Mouse (Mus musculus): ENCODE results near the gene Vwa5b1. TPM values are rescaled to one million over a fixed set of nuclear protein-coding genes. Genes with fewer than 3 reads are reported as not detected.

The Vwa5b1 gene
- polyA plus RNA-seq, 1 experiment from 2014 or later, result 0.77 TPM

GRCm38 (mm10) chr4:138568275-138568674 is 67.4 kb downstream of the Vwa5b1 start:
- Histone ChIP-seq H3K4me2 (replicated peaks; ENCODE audit: low read depth, low read length) (no peak overlapping the region), H3K27ac (ENCODE audit: low read depth, low read length) (no peak overlapping the region), H3K36me3 (ENCODE audit: control insufficient read depth, insufficient read depth, low read length) (no peaks in the 10 kb centered on the region), H3K9ac (ENCODE audit: low read depth, low read length) (no peak overlapping the region), H3K27me3 (ENCODE audit: control insufficient read depth, insufficient read depth, low read length) (no peaks in the 10 kb centered on the region), H3K9me3 (ENCODE audit: control insufficient read depth, low read length) (no peaks in the 10 kb centered on the region), H3K4me1 (replicated peaks; ENCODE audit: control insufficient read depth, insufficient read depth, low read length) (0 out of 2 replicates have a peak, but pooled peaks cover 2% of the 10 kb centered on the region), H3K4me3 (ENCODE audit: low read depth, low read length) (no peak overlapping the region)
- WGBS, result 75% methylated on average over 2 of the region's 2 CpGs
- no peak for ATAC-seq (ENCODE audit: low FRiP score)
- peak; percentile 33 for DNase-seq (ENCODE audit: low spot score)

GRCm38 (mm10) chr4:138561986-138562385 is 73.7 kb downstream of the Vwa5b1 start:
- DNase-seq (ENCODE audit: low spot score) (peak; percentile 91), ATAC-seq (ENCODE audit: low FRiP score) (peak; percentile 45)
- H3K4me2 ChIP-seq (replicated peaks; ENCODE audit: low read depth, low read length), result no peak overlapping the region
- H3K4me1 ChIP-seq (replicated peaks; ENCODE audit: control insufficient read depth, insufficient read depth, low read length), result peaks cover 2% of the 10 kb centered on the region; the same call in 1 of the 2 replicates
- H3K9ac ChIP-seq (ENCODE audit: low read depth, low read length), result no peak overlapping the region
- H3K27ac ChIP-seq (ENCODE audit: low read depth, low read length), result no peak overlapping the region
- no peaks in the 10 kb centered on the region for H3K36me3 ChIP-seq (ENCODE audit: control insufficient read depth, insufficient read depth, low read length)
- H3K4me3 ChIP-seq (ENCODE audit: low read depth, low read length), result no peak overlapping the region
- whole genome bisulfite sequencing, result 12% methylated on average over 7 of the region's 8 CpGs
- no peaks in the 10 kb centered on the region for H3K27me3 ChIP-seq (ENCODE audit: control insufficient read depth, insufficient read depth, low read length)
- no peaks in the 10 kb centered on the region for H3K9me3 ChIP-seq (ENCODE audit: control insufficient read depth, low read length)

GRCm38 (mm10) chr4:138555531-138555930 is 80.2 kb downstream of the Vwa5b1 start:
- H3K4me2 ChIP-seq (replicated peaks; ENCODE audit: low read depth, low read length), result peak overlapping the region; percentile 43
- H3K27me3 ChIP-seq (ENCODE audit: control insufficient read depth, insufficient read depth, low read length), result peaks cover 15% of the 10 kb centered on the region
- ATAC-seq (ENCODE audit: low FRiP score), result no peak
- no peak overlapping the region for H3K9ac ChIP-seq (ENCODE audit: low read depth, low read length)
- peak overlapping the region; percentile 16 for H3K4me3 ChIP-seq (ENCODE audit: low read depth, low read length)
- H3K9me3 ChIP-seq (ENCODE audit: control insufficient read depth, low read length), result no peaks in the 10 kb centered on the region
- no peak overlapping the region for H3K27ac ChIP-seq (ENCODE audit: low read depth, low read length)
- under 1% methylated on average over 18 of the region's 19 CpGs for WGBS
- DNase-seq (ENCODE audit: low spot score), result peak; percentile 38
- no peaks in the 10 kb centered on the region for H3K36me3 ChIP-seq (ENCODE audit: control insufficient read depth, insufficient read depth, low read length)
- H3K4me1 ChIP-seq (replicated peaks; ENCODE audit: control insufficient read depth, insufficient read depth, low read length), result no peaks in the 10 kb centered on the region; the same call in 1 of the 2 replicates

GRCm38 (mm10) chr4:138554934-138555333 is 80.8 kb downstream of the Vwa5b1 start:
- Histone ChIP-seq H3K27ac (ENCODE audit: low read depth, low read length) (no peak overlapping the region), H3K4me2 (replicated peaks; ENCODE audit: low read depth, low read length) (peak overlapping the region; percentile 43), H3K36me3 (ENCODE audit: control insufficient read depth, insufficient read depth, low read length) (no peaks in the 10 kb centered on the region), H3K4me3 (ENCODE audit: low read depth, low read length) (no peak overlapping the region), H3K27me3 (ENCODE audit: control insufficient read depth, insufficient read depth, low read length) (peaks cover 15% of the 10 kb centered on the region), H3K9me3 (ENCODE audit: control insufficient read depth, low read length) (no peaks in the 10 kb centered on the region), H3K9ac (ENCODE audit: low read depth, low read length) (0 out of 2 replicates have a peak overlapping the region, but pooled peaks have one; percentile 31), H3K4me1 (replicated peaks; ENCODE audit: control insufficient read depth, insufficient read depth, low read length) (no peaks in the 10 kb centered on the region; the same call in 1 of the 2 replicates)
- DNase-seq (ENCODE audit: low spot score) (peak; percentile 25), ATAC-seq (ENCODE audit: low FRiP score) (peak; percentile 51; the same call in 1 of the 2 replicates)
- 1% methylated on average over 14 of the region's 14 CpGs for WGBS

GRCm38 (mm10) chr4:138554302-138554701 is 81.4 kb downstream of the Vwa5b1 start:
- Histone ChIP-seq H3K4me2 (replicated peaks; ENCODE audit: low read depth, low read length) (no peak overlapping the region), H3K4me1 (replicated peaks; ENCODE audit: control insufficient read depth, insufficient read depth, low read length) (no peaks in the 10 kb centered on the region; the same call in 1 of the 2 replicates)
- DNase-seq (ENCODE audit: low spot score), result peak; percentile 28

GRCm38 (mm10) chr4:138553516-138553933 is 82.2 kb downstream of the Vwa5b1 start:
- Histone ChIP-seq H3K4me1 (replicated peaks; ENCODE audit: control insufficient read depth, insufficient read depth, low read length) (no peaks in the 10 kb centered on the region; the same call in 1 of the 2 replicates), H3K9me3 (ENCODE audit: control insufficient read depth, low read length) (no peaks in the 10 kb centered on the region), H3K4me2 (replicated peaks; ENCODE audit: low read depth, low read length) (no peak overlapping the region), H3K27ac (ENCODE audit: low read depth, low read length) (no peak overlapping the region), H3K27me3 (ENCODE audit: control insufficient read depth, insufficient read depth, low read length) (peaks cover 15% of the 10 kb centered on the region), H3K9ac (ENCODE audit: low read depth, low read length) (no peak overlapping the region), H3K36me3 (ENCODE audit: control insufficient read depth, insufficient read depth, low read length) (no peaks in the 10 kb centered on the region), H3K4me3 (ENCODE audit: low read depth, low read length) (no peak overlapping the region)
- no peak for DNase-seq (ENCODE audit: low spot score)
- 74% methylated on average over 8 of the region's 8 CpGs for WGBS
- ATAC-seq (ENCODE audit: low FRiP score), result no peak

More at GRCm38 (mm10) chr4:138554302-138554701, 81.4 kb downstream of the Vwa5b1 start:
- no peak for ATAC-seq (ENCODE audit: low FRiP score)
- peaks cover 15% of the 10 kb centered on the region for H3K27me3 ChIP-seq (ENCODE audit: control insufficient read depth, insufficient read depth, low read length)
- no peaks in the 10 kb centered on the region for H3K9me3 ChIP-seq (ENCODE audit: control insufficient read depth, low read length)
- no peak overlapping the region for H3K27ac ChIP-seq (ENCODE audit: low read depth, low read length)
- no peaks in the 10 kb centered on the region for H3K36me3 ChIP-seq (ENCODE audit: control insufficient read depth, insufficient read depth, low read length)
- 5% methylated on average over 2 of the region's 3 CpGs for WGBS
- no peak overlapping the region for H3K4me3 ChIP-seq (ENCODE audit: low read depth, low read length)
- H3K9ac ChIP-seq (ENCODE audit: low read depth, low read length), result no peak overlapping the region

GRCm38 (mm10) chr4:138553116-138553515 is 82.6 kb downstream of the Vwa5b1 start:
- Histone ChIP-seq H3K4me1 (replicated peaks; ENCODE audit: control insufficient read depth, insufficient read depth, low read length) (no peaks in the 10 kb centered on the region; the same call in 1 of the 2 replicates), H3K27me3 (ENCODE audit: control insufficient read depth, insufficient read depth, low read length) (peaks cover 15% of the 10 kb centered on the region), H3K36me3 (ENCODE audit: control insufficient read depth, insufficient read depth, low read length) (no peaks in the 10 kb centered on the region), H3K9ac (ENCODE audit: low read depth, low read length) (no peak overlapping the region), H3K4me3 (ENCODE audit: low read depth, low read length) (no peak overlapping the region), H3K27ac (ENCODE audit: low read depth, low read length) (no peak overlapping the region), H3K9me3 (ENCODE audit: control insufficient read depth, low read length) (no peaks in the 10 kb centered on the region), H3K4me2 (replicated peaks; ENCODE audit: low read depth, low read length) (no peak overlapping the region)
- WGBS, result 59% methylated on average over 1 of the region's 1 CpGs
- ATAC-seq (ENCODE audit: low FRiP score), result no peak
- no peak for DNase-seq (ENCODE audit: low spot score)

GRCm38 (mm10) chr4:138551601-138552000 is 84.1 kb downstream of the Vwa5b1 start:
- no peak overlapping the region for H3K4me2 ChIP-seq (replicated peaks; ENCODE audit: low read depth, low read length)
- no peak for DNase-seq (ENCODE audit: low spot score)
- WGBS, result 87% methylated on average over 5 of the region's 5 CpGs
- no peak overlapping the region for H3K9ac ChIP-seq (ENCODE audit: low read depth, low read length)
- no peak overlapping the region for H3K4me3 ChIP-seq (ENCODE audit: low read depth, low read length)
- no peaks in the 10 kb centered on the region; the same call in 1 of the 2 replicates for H3K4me1 ChIP-seq (replicated peaks; ENCODE audit: control insufficient read depth, insufficient read depth, low read length)
- H3K9me3 ChIP-seq (ENCODE audit: control insufficient read depth, low read length), result no peaks in the 10 kb centered on the region
- H3K27me3 ChIP-seq (ENCODE audit: control insufficient read depth, insufficient read depth, low read length), result peaks cover 15% of the 10 kb centered on the region
- ATAC-seq (ENCODE audit: low FRiP score), result no peak
- H3K27ac ChIP-seq (ENCODE audit: low read depth, low read length), result no peak overlapping the region
- no peaks in the 10 kb centered on the region for H3K36me3 ChIP-seq (ENCODE audit: control insufficient read depth, insufficient read depth, low read length)

- Histone ChIP-seq H3K36me3 (ENCODE audit: control insufficient read depth, insufficient read depth, low read length) (no peaks in the 10 kb centered on the region), H3K9me3 (ENCODE audit: control insufficient read depth, low read length) (no peaks in the 10 kb centered on the region), H3K27ac (ENCODE audit: low read depth, low read length) (no peak overlapping the region), H3K4me3 (ENCODE audit: low read depth, low read length) (no peak overlapping the region), H3K4me1 (replicated peaks; ENCODE audit: control insufficient read depth, insufficient read depth, low read length) (no peaks in the 10 kb centered on the region; the same call in 1 of the 2 replicates), H3K9ac (ENCODE audit: low read depth, low read length) (no peak overlapping the region), H3K4me2 (replicated peaks; ENCODE audit: low read depth, low read length) (no peak overlapping the region), H3K27me3 (ENCODE audit: control insufficient read depth, insufficient read depth, low read length) (peaks cover 13% of the 10 kb centered on the region)
- ATAC-seq (ENCODE audit: low FRiP score) (no peak), DNase-seq (ENCODE audit: low spot score) (no peak)
- 57% methylated on average over 5 of the region's 5 CpGs for WGBS
Observed at GRCm38 (mm10) chr4:138550557-138550956, 85.1 kb downstream of the Vwa5b1 start.

All from hindbrain, embryonic 11.5 days (tissue).